In the genomic region with DNA sequence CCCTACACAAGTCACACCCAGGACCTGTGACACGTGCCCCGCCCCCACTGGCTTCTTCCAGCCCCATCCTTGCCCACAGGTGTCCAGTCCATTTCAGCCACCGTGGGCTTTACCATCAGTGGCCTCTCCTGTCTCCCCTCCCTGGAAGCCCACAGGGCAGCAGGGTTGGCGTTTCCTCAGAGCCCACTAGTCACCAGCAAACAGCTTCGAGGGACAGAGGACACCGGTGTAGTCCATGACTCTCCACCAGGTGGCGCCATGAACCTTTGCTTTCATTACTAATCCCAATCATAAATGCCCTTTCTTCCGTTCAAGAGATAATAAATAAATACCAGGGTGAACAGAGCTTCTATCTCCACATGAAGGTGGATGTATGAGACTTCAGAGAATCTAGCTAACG, we compare ENCODE assay signal across 9 mouse cellular contexts. TPM values are rescaled to one million over a fixed set of nuclear protein-coding genes. Genes with fewer than 3 reads are reported as not detected.
DNase-seq lines count a peak whose midpoint lies in the region; ATAC-seq lines count a peak whose summit lies in the region.
"Had no signal": no experiment of that assay in that cellular context is flagged by ENCODE, and none has a peak within 500 bp of the region (broad histone marks: within the 10 kb centered on the region; RNA-seq: fewer than 3 reads in every experiment).

No protein-coding gene starts in this region.

- peaks cover 12% of the 10 kb centered on the region; the same call in 1 of the 2 replicates for H3K27me3 ChIP-seq in forebrain, embryonic 13.5 days
- no peaks in the 10 kb centered on the region for H3K27me3 ChIP-seq in intestine, embryonic 15.5 days (replicated peaks)
- peaks cover 34% of the 10 kb centered on the region for H3K27me3 ChIP-seq in limb, embryonic 12.5 days
- H3K27me3 ChIP-seq in neural tube, embryonic 14.5 days (ENCODE audit: control insufficient read depth, insufficient read depth, low read length), result no peaks in the 10 kb centered on the region

- no peaks in the 10 kb centered on the region for H3K9me3 ChIP-seq in forebrain, embryonic 13.5 days (replicated peaks)
- H3K9me3 ChIP-seq in intestine, embryonic 15.5 days, result no peaks in the 10 kb centered on the region
- no peaks in the 10 kb centered on the region for H3K9me3 ChIP-seq in limb, embryonic 12.5 days
- H3K9me3 ChIP-seq in neural tube, embryonic 14.5 days (ENCODE audit: control insufficient read depth, low read length), result no peaks in the 10 kb centered on the region

- H3K9ac ChIP-seq in forebrain, embryonic 13.5 days, result no peak overlapping the region
- H3K9ac ChIP-seq in intestine, embryonic 15.5 days, result no peak overlapping the region
- no peak overlapping the region for H3K9ac ChIP-seq in limb, embryonic 12.5 days (replicated peaks)
- H3K9ac ChIP-seq in neural tube, embryonic 14.5 days (replicated peaks; ENCODE audit: low read depth, low read length), result no peak overlapping the region

- peak; percentile 50; the same call in 1 of the 2 replicates for ATAC-seq in forebrain, embryonic 13.5 days
- peak; percentile 18; the same call in 1 of the 2 replicates for ATAC-seq in intestine, embryonic 15.5 days
- ATAC-seq in limb, embryonic 12.5 days (ENCODE audit: insufficient number of reproducible peaks, insufficient read depth, low FRiP score, low TSS enrichment, low read depth), result 0 out of 2 replicates have a peak, but pooled peaks have one; percentile 32
- ATAC-seq in neural tube, embryonic 14.5 days (ENCODE audit: low read depth), result 0 out of 2 replicates have a peak, but pooled peaks have one; percentile 52

- H3K4me1 ChIP-seq in forebrain, embryonic 13.5 days, result no peaks in the 10 kb centered on the region
- no peaks in the 10 kb centered on the region for H3K4me1 ChIP-seq in intestine, embryonic 15.5 days (replicated peaks)
- no peaks in the 10 kb centered on the region for H3K4me1 ChIP-seq in limb, embryonic 12.5 days (replicated peaks)
- no peaks in the 10 kb centered on the region for H3K4me1 ChIP-seq in neural tube, embryonic 14.5 days (ENCODE audit: control insufficient read depth, insufficient read depth, low read length)

- no peak overlapping the region for H3K4me2 ChIP-seq in forebrain, embryonic 13.5 days
- H3K4me2 ChIP-seq in intestine, embryonic 15.5 days (replicated peaks), result no peak overlapping the region
- no peak overlapping the region for H3K4me2 ChIP-seq in limb, embryonic 12.5 days
- no peak overlapping the region for H3K4me2 ChIP-seq in neural tube, embryonic 14.5 days (ENCODE audit: low read depth, low read length)

- peak; percentile 71 to 84 for DNase-seq in left cerebral cortex, adult 18-20 months (ENCODE audit: low spot score in 2 of 2)
- no peak for DNase-seq in left cerebral cortex, adult 11 months (ENCODE audit: low spot score)
- peak; percentile 44 for DNase-seq in c-Kit-positive CD71-negative TER-119-negative erythroid progenitor cells, embryonic 14.5 days (ENCODE audit: low read depth)
- DNase-seq in thymus, postnatal 10 days (ENCODE audit: low spot score in 2 of 2), result peak; percentile 12 to 67

- no peak overlapping the region for H3K27ac ChIP-seq in forebrain, embryonic 13.5 days
- no peak overlapping the region for H3K27ac ChIP-seq in intestine, embryonic 15.5 days
- H3K27ac ChIP-seq in limb, embryonic 12.5 days, result no peak overlapping the region
- no peak overlapping the region for H3K27ac ChIP-seq in neural tube, embryonic 14.5 days (ENCODE audit: low read depth, low read length)
- H3K27ac ChIP-seq: macrophage had no signal

- H3K4me3 ChIP-seq in forebrain, embryonic 13.5 days, result no peak overlapping the region
- H3K4me3 ChIP-seq in intestine, embryonic 15.5 days (replicated peaks), result no peak overlapping the region
- H3K4me3 ChIP-seq in limb, embryonic 12.5 days (replicated peaks), result no peak overlapping the region
- H3K4me3 ChIP-seq in neural tube, embryonic 14.5 days (ENCODE audit: low read depth, low read length), result no peak overlapping the region

- H3K36me3 ChIP-seq in forebrain, embryonic 13.5 days (ENCODE audit: poor library complexity, severe bottlenecking), result no peaks in the 10 kb centered on the region
- no peaks in the 10 kb centered on the region for H3K36me3 ChIP-seq in intestine, embryonic 15.5 days
- H3K36me3 ChIP-seq in limb, embryonic 12.5 days, result no peaks in the 10 kb centered on the region
- H3K36me3 ChIP-seq in neural tube, embryonic 14.5 days (ENCODE audit: control insufficient read depth, insufficient read depth, low read length), result no peaks in the 10 kb centered on the region

- 19% methylated on average over 9 of the region's 9 CpGs for WGBS in forebrain, embryonic 13.5 days
- WGBS in intestine, embryonic 15.5 days, result 23% methylated on average over 9 of the region's 9 CpGs
- WGBS in limb, embryonic 12.5 days, result 23% methylated on average over 9 of the region's 9 CpGs
- 19% methylated on average over 9 of the region's 9 CpGs for WGBS in neural tube, embryonic 14.5 days

RNA-seq across cellular contexts. Expression of gene Myo18b, which starts 25.4 kb away (rescaled TPM):
- total RNA-seq in left cerebral cortex, adult 18-20 months (2021), result 1 to 10 TPM; 1.1 to 1.7 TPM
- polyA plus RNA-seq in forebrain, embryonic 13.5 days (2015; fragmentation: Nextera tagmentation; extraction: Ambion mirVana), result 0.65 and 0.68 TPM in 2 replicates
- polyA plus RNA-seq in intestine, embryonic 15.5 days (2015; fragmentation: Nextera tagmentation; extraction: Ambion mirVana), result 0.39 and 0.40 TPM in 2 replicates
- 1.5 TPM in 2 replicates for polyA plus RNA-seq in limb, embryonic 12.5 days (2016; fragmentation: Nextera tagmentation; extraction: Ambion mirVana)
- polyA plus RNA-seq in neural tube, embryonic 14.5 days (2014; fragmentation: Nextera tagmentation; extraction: Ambion mirVana), result 1.3 and 1.5 TPM in 2 replicates
